Mouse (Mus musculus) G1E (cell line): ENCODE data around the gene Fuz.

Source experiments
- CTCF ChIP-seq: IDR thresholded peaks from 2 replicates; pipeline ENCODE4 v1.5.1; 2012; ENCODE audit warnings: low read depth, low read length, inconsistent platforms, mixed read lengths
- GATA1 ChIP-seq: IDR thresholded peaks from 2 replicates; pipeline ENCODE4 v1.6.1; 2012; ENCODE audit warnings: borderline replicate concordance, low read length, inconsistent platforms, mixed read lengths
- POLR2AphosphoS5 ChIP-seq: IDR thresholded peaks from 2 replicates; pipeline ENCODE4 v1.6.1; 2012; ENCODE audit warnings: low read depth, low read length, inconsistent platforms; ENCODE audit not compliant: insufficient replicate concordance
- TAL1 ChIP-seq: conservative IDR thresholded peaks from 2 replicates; pipeline ENCODE4 v1.6.1; 2012; ENCODE audit warnings: low read depth, low read length, inconsistent platforms, mixed read lengths

DNA sequence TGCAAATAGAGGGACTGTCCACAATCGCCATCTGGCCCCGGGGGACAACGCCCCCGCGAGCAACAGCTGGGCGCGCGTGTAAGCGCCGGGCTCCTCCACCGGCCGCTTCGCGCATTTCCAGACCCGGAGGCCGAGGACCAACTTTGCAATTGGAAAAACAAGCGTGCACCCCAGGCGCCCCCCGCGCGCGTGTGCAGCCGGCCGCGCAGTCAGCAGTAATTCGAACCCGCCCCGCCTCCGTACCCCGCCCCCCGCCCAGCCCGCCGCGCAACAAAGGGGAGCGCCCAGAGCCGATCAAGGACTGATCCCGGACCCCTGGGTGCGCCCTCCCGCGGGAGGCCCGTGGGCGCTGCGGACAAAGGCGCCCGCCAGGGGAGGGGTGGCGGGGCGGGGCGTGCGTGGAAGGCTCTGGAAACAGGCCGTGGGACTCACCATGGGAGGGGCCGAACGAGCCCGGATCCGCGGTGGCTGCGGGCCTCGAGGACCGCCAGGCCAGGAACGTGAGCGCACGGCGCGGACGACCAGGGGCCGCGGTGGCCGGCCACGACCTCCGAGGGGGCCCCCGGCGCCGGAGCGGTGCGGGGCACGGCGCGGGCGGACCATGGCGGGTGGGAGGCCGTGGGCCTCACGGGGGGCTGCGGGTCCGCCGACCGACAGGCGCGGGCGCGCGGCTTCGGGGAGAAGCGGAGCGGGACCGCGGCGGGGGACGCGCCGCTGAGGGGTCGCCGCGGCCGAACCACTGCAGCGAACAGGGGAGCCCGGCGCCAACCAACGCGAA is 26.8 kb upstream of the Fuz start:
- no peak for TF ChIP-seq CTCF
- TF ChIP-seq POLR2AphosphoS5 = no peak
- no peak for TF ChIP-seq GATA1
- TF ChIP-seq TAL1 = no peak
